Mouse (Mus musculus) ES-E14 (cell line): Measurements from ENCODE around the gene Zbtb18.

ENCODE experiments used
- CHD2 ChIP-seq: IDR thresholded peaks from 2 replicates; pipeline ENCODE4 v1.6.1; 2014; ENCODE audit warnings: mild to moderate bottlenecking, low read depth, low read length, inconsistent platforms
- HCFC1 ChIP-seq: IDR thresholded peaks from 2 replicates; pipeline ENCODE4 v1.6.1; 2012; ENCODE audit warnings: low read length, inconsistent platforms, borderline replicate concordance; ENCODE audit not compliant: insufficient read depth
- MAFK ChIP-seq: IDR thresholded peaks from 2 replicates; pipeline ENCODE4 v1.6.1; 2014; ENCODE audit warnings: mild to moderate bottlenecking, low read depth, low read length, inconsistent platforms; ENCODE audit not compliant: insufficient read depth
- ZC3H11A ChIP-seq: IDR thresholded peaks from 2 replicates; pipeline ENCODE4 v1.6.1; 2012; ENCODE audit warnings: low read depth, mild to moderate bottlenecking, inconsistent platforms, low read length, borderline replicate concordance

GRCm38 (mm10) chr1:177411359-177412358, 30.5 kb upstream of the Zbtb18 start:
- TF ChIP-seq ZC3H11A (no peak), CHD2 (no peak), MAFK (no peak), HCFC1 (no peak)
